ENCODE assay signal across 7 mouse cellular contexts in the genomic region with DNA sequence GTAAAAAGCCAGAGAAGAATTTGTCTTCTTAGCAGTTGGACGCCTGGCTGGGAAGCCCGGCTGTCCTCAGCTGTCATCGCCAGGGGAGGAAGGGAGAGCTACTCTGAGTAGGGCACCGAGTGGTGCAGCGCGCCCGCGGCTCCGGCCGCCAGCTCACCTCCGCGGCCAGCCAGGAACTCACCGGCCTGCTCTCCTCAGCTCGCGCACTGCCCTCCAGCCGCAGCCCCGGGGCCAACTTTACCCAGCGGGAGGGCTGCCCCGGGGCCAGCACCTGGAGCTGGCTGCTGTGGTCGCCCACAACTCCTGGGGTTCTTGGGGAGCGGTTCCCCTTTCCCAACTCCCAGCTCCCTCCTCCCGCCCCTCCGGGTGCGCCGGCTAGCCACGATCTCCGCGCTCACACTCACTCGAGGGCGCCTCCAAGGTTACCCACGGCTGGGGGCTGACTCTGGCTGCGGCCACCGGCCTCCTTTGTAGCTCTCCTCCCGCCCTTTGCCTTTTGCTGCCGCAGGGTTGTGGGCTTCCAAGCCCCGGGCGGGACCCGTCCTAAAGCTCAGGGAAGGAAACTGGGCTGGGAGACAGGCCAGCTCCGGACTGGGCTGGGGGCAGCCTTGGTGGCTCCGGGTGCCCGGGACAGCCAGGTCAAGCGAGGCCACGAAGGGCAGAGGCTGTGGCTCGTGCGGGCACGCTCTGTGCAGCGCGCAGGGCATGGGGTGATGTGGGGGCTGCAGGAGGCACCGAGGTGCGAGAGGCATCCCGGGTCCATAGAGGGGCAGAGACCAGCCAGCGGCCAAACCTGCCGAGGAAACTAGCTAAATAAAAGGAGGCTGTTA. TPM values are rescaled to one million over a fixed set of nuclear protein-coding genes. Genes with fewer than 3 reads are reported as not detected.
DNase-seq lines count a peak whose midpoint lies in the region; ATAC-seq and TF ChIP-seq lines count a peak whose summit lies in the region.

No protein-coding gene starts in this region.

- H3K27me3 ChIP-seq in erythroblast, embryonic 14.5 days (ENCODE audit: control insufficient read depth) = peaks cover 94% of the 10 kb centered on the region
- H3K27me3 ChIP-seq in limb, embryonic 10.5 days (ENCODE audit: low read depth, poor library complexity, severe bottlenecking) = peaks cover 93% of the 10 kb centered on the region
- peaks cover 58% of the 10 kb centered on the region for H3K27me3 ChIP-seq in midbrain, embryonic 12.5 days

- H3K27ac ChIP-seq in bone marrow, adult 2 months (ENCODE audit: control insufficient read depth, insufficient read depth, low read depth, low read length, poor library complexity) = peak overlapping the region; percentile 27; the same call in 1 of the 2 replicates
- peak overlapping the region; percentile 11 for H3K27ac ChIP-seq in limb, embryonic 10.5 days
- no peak overlapping the region for H3K27ac ChIP-seq in midbrain, embryonic 12.5 days (replicated peaks)

- peaks cover 14% of the 10 kb centered on the region for H3K9me3 ChIP-seq in erythroblast, embryonic 14.5 days (ENCODE audit: control insufficient read depth, low read length)
- no peaks in the 10 kb centered on the region for H3K9me3 ChIP-seq in limb, embryonic 10.5 days (replicated peaks)
- H3K9me3 ChIP-seq in midbrain, embryonic 12.5 days = no peaks in the 10 kb centered on the region

- TF ChIP-seq CTCF in bone marrow, adult 2 months (IDR thresholded peaks at IDR 0.05; ENCODE audit: control insufficient read depth, insufficient read depth, low read length) = no peak

- peak overlapping the region; percentile 47 for H3K4me2 ChIP-seq in midbrain, embryonic 12.5 days (replicated peaks)

- H3K4me1 ChIP-seq in bone marrow, adult 2 months (ENCODE audit: control insufficient read depth, insufficient read depth, low read length) = no peaks in the 10 kb centered on the region
- peaks cover 10% of the 10 kb centered on the region for H3K4me1 ChIP-seq in erythroblast, embryonic 14.5 days (ENCODE audit: control insufficient read depth)
- H3K4me1 ChIP-seq in limb, embryonic 10.5 days = peaks cover 12% of the 10 kb centered on the region
- peaks cover 9% of the 10 kb centered on the region for H3K4me1 ChIP-seq in midbrain, embryonic 12.5 days

- intact Hi-C loops in heart, postnatal 36 days (cut with DNase I) = loop anchor here (5.0 kb wide), 1 partner anchor 80 kb away; no protein-coding TSS in a partner anchor

- peak overlapping the region; percentile 20; the same call in 1 of the 2 replicates for H3K9ac ChIP-seq in midbrain, embryonic 12.5 days (replicated peaks)

- peaks cover 28% of the 10 kb centered on the region for H3K36me3 ChIP-seq in erythroblast, embryonic 14.5 days (ENCODE audit: control insufficient read depth)
- H3K36me3 ChIP-seq in limb, embryonic 10.5 days = no peaks in the 10 kb centered on the region
- no peaks in the 10 kb centered on the region for H3K36me3 ChIP-seq in midbrain, embryonic 12.5 days

- WGBS in bone marrow, adult 2 months = under 1% methylated on average over 53 of the region's 53 CpGs
- WGBS in limb, embryonic 10.5 days = under 1% methylated on average over 53 of the region's 53 CpGs
- whole genome bisulfite sequencing in midbrain, embryonic 12.5 days = under 1% methylated on average over 53 of the region's 53 CpGs

- TF ChIP-seq POLR2A in bone marrow, adult 2 months (IDR thresholded peaks at IDR 0.05; ENCODE audit: borderline replicate concordance, control insufficient read depth, low read depth, low read length) = no peak

- DNase-seq in Muller cell, postnatal 12 days (ENCODE audit: inconsistent ontology term) = peak; percentile 69
- DNase-seq in heart, postnatal 36 days = peak; percentile 60 to 78
- peak; percentile 79 for DNase-seq in limb, embryonic 10.5 days (ENCODE audit: low spot score)
- peak; percentile 21 to 75 for DNase-seq in spleen, postnatal 4 days (ENCODE audit: low spot score in 2 of 2)

- H3K4me3 ChIP-seq in bone marrow, adult 2 months (replicated peaks; ENCODE audit: control insufficient read depth, low read depth, low read length) = peak overlapping the region; percentile 71
- H3K4me3 ChIP-seq in erythroblast, embryonic 14.5 days (replicated peaks) = peak overlapping the region; percentile 26
- peak overlapping the region; percentile 50 for H3K4me3 ChIP-seq in limb, embryonic 10.5 days
- peak overlapping the region; percentile 27 for H3K4me3 ChIP-seq in midbrain, embryonic 12.5 days

- peak; percentile 80 for ATAC-seq in midbrain, embryonic 12.5 days (ENCODE audit: low FRiP score, low read depth)

RNA-seq across cellular contexts. Expression of a gene that starts 9.8 kb away (rescaled TPM):
- 24.8 and 35.9 TPM in 2 replicates for polyA plus RNA-seq in bone marrow, adult 2 months (2011; ENCODE audit: insufficient read depth, insufficient read length, low replicate concordance, missing spikeins)
- 16.3 and 18.3 TPM in 2 replicates for polyA plus RNA-seq in erythroblast, embryonic 14.5 days (2012)
- 10 to 100 TPM; 13.0 to 16.6 TPM for total RNA-seq in heart, postnatal 36 days (2021)
- 1.1 and 1.4 TPM in 2 replicates for polyA plus RNA-seq in limb, embryonic 10.5 days (2016; fragmentation: Nextera tagmentation; extraction: Ambion mirVana)
- 12.0 and 12.4 TPM in 2 replicates for polyA plus RNA-seq in midbrain, embryonic 12.5 days (2016; fragmentation: Nextera tagmentation; extraction: Ambion mirVana)

RNA-seq across cellular contexts. Expression of a gene that starts 19.2 kb away (rescaled TPM):
- polyA plus RNA-seq in bone marrow, adult 2 months (2011; ENCODE audit: insufficient read depth, insufficient read length, low replicate concordance, missing spikeins) = 11.9 and 22.5 TPM in 2 replicates
- 0.77 and 0.90 TPM in 2 replicates for polyA plus RNA-seq in erythroblast, embryonic 14.5 days (2012)
- total RNA-seq in heart, postnatal 36 days (2021) = 10 to 100 TPM; 42.4 to 45.3 TPM
- 29.2 TPM in 2 replicates for polyA plus RNA-seq in limb, embryonic 10.5 days (2016; fragmentation: Nextera tagmentation; extraction: Ambion mirVana)
- 43.4 and 46.6 TPM in 2 replicates for polyA plus RNA-seq in midbrain, embryonic 12.5 days (2016; fragmentation: Nextera tagmentation; extraction: Ambion mirVana)
